ENCODE assay signal across 27 mouse cellular contexts in genomic region chr9:116728093-116728492, GRCm38 (mm10).
DNase-seq lines count a peak whose midpoint lies in the region; ATAC-seq and TF ChIP-seq lines count a peak whose summit lies in the region.
"Had no signal": no experiment of that assay in that cellular context is flagged by ENCODE, and none has a peak within 500 bp of the region (broad histone marks: within the 10 kb centered on the region; RNA-seq: fewer than 3 reads in every experiment).

No protein-coding gene starts in this region.

- DNase-seq in heart, adult 11 months, result peak; percentile 2
- no peak for DNase-seq in heart, adult 2 months
- DNase-seq in lung, postnatal 25 days (ENCODE audit: low spot score), result no peak
- DNase-seq in lung, postnatal 0 days (ENCODE audit: low spot score), result peak; percentile 11
- no peak for DNase-seq in lung, adult 2 months
- DNase-seq: adrenal gland, adult 8-10 months; adrenal gland, postnatal 14 days; adrenal gland, postnatal 36 days; B cell, adult 2 months; cerebellum, adult 11-12 months; cerebellum, adult 2 months; cerebellum, adult 9-10 months; cerebellum, postnatal 10 days; cerebellum, postnatal 25 days had no signal

- H3K4me1 ChIP-seq in heart, adult 2 months (ENCODE audit: control insufficient read depth, insufficient read depth, low read length), result no peaks in the 10 kb centered on the region
- H3K4me1 ChIP-seq in lung, embryonic 15.5 days, result peaks cover 10% of the 10 kb centered on the region; the same call in 1 of the 2 replicates
- H3K4me1 ChIP-seq in lung, postnatal 0 days (ENCODE audit: insufficient read depth, low read depth, low read length), result no peaks in the 10 kb centered on the region
- H3K4me1 ChIP-seq in lung, adult 2 months (ENCODE audit: control insufficient read depth, insufficient read depth, low read length), result no peaks in the 10 kb centered on the region
- H3K4me1 ChIP-seq in stomach, embryonic 16.5 days (ENCODE audit: control insufficient read depth, insufficient read depth, low read length), result no peaks in the 10 kb centered on the region
- H3K4me1 ChIP-seq: embryonic facial prominence, embryonic 13.5 days; embryonic facial prominence, embryonic 15.5 days; forebrain, embryonic 10.5 days; forebrain, embryonic 12.5 days had no signal

- no peaks in the 10 kb centered on the region for H3K9me3 ChIP-seq in lung, embryonic 15.5 days
- no peaks in the 10 kb centered on the region for H3K9me3 ChIP-seq in lung, postnatal 0 days (ENCODE audit: low read length)
- H3K9me3 ChIP-seq in stomach, embryonic 16.5 days (replicated peaks; ENCODE audit: control insufficient read depth, low read length), result no peaks in the 10 kb centered on the region
- H3K9me3 ChIP-seq: embryonic facial prominence, embryonic 13.5 days; embryonic facial prominence, embryonic 15.5 days; forebrain, embryonic 10.5 days; forebrain, embryonic 12.5 days had no signal

- no peaks in the 10 kb centered on the region for H3K36me3 ChIP-seq in heart, adult 2 months (ENCODE audit: control insufficient read depth, insufficient read depth, low read length)
- H3K36me3 ChIP-seq in lung, embryonic 15.5 days, result no peaks in the 10 kb centered on the region
- H3K36me3 ChIP-seq in lung, postnatal 0 days (ENCODE audit: insufficient read depth, low read length), result no peaks in the 10 kb centered on the region
- H3K36me3 ChIP-seq in stomach, embryonic 16.5 days (ENCODE audit: control insufficient read depth, insufficient read depth, low read length), result no peaks in the 10 kb centered on the region
- H3K36me3 ChIP-seq: embryonic facial prominence, embryonic 13.5 days; embryonic facial prominence, embryonic 15.5 days; forebrain, embryonic 10.5 days; forebrain, embryonic 12.5 days; G1E had no signal

- no peak for TF ChIP-seq CTCF in heart, adult 2 months (IDR thresholded peaks at IDR 0.05)
- no peak for TF ChIP-seq CTCF in lung, postnatal 0 days (IDR thresholded peaks at IDR 0.05)
- no peak for TF ChIP-seq CTCF in lung, adult 2 months (IDR thresholded peaks at IDR 0.05; ENCODE audit: insufficient read depth, low read length)

- no peaks in the 10 kb centered on the region for H3K79me2 ChIP-seq in heart, adult 2 months (replicated peaks; ENCODE audit: control insufficient read depth, insufficient read depth, low read length)

- no peak overlapping the region for H3K4me3 ChIP-seq in heart, adult 2 months
- H3K4me3 ChIP-seq in lung, embryonic 15.5 days, result no peak overlapping the region
- no peak overlapping the region for H3K4me3 ChIP-seq in lung, postnatal 0 days (ENCODE audit: low read depth, low read length)
- no peak overlapping the region for H3K4me3 ChIP-seq in lung, adult 2 months (replicated peaks; ENCODE audit: extremely low read depth, low read depth, low read length)
- H3K4me3 ChIP-seq in stomach, embryonic 16.5 days (replicated peaks; ENCODE audit: low read length), result no peak overlapping the region
- H3K4me3 ChIP-seq: embryonic facial prominence, embryonic 13.5 days; embryonic facial prominence, embryonic 15.5 days; erythroblast, embryonic 14.5 days; forebrain, embryonic 10.5 days; forebrain, embryonic 12.5 days had no signal

- no peak overlapping the region for H3K4me2 ChIP-seq in lung, embryonic 15.5 days
- H3K4me2 ChIP-seq in lung, postnatal 0 days (replicated peaks; ENCODE audit: low read depth, low read length), result no peak overlapping the region
- no peak overlapping the region for H3K4me2 ChIP-seq in stomach, embryonic 16.5 days (ENCODE audit: low read depth, low read length)
- H3K4me2 ChIP-seq: embryonic facial prominence, embryonic 13.5 days; embryonic facial prominence, embryonic 15.5 days; forebrain, embryonic 12.5 days had no signal

- H3K9ac ChIP-seq in heart, adult 2 months (ENCODE audit: low read depth, low read length), result no peak overlapping the region
- no peak overlapping the region for H3K9ac ChIP-seq in lung, embryonic 15.5 days
- H3K9ac ChIP-seq in lung, postnatal 0 days (replicated peaks; ENCODE audit: low read depth), result no peak overlapping the region
- no peak overlapping the region for H3K9ac ChIP-seq in stomach, embryonic 16.5 days (ENCODE audit: low read length)
- H3K9ac ChIP-seq: embryonic facial prominence, embryonic 13.5 days; embryonic facial prominence, embryonic 15.5 days; forebrain, embryonic 12.5 days had no signal

- 80% methylated on average over 3 of the region's 3 CpGs for WGBS in heart, adult 2 months
- WGBS in lung, embryonic 15.5 days, result 35% methylated on average over 3 of the region's 3 CpGs
- WGBS in lung, postnatal 0 days, result 50% methylated on average over 3 of the region's 3 CpGs
- 63% methylated on average over 3 of the region's 3 CpGs for WGBS in lung, adult 2 months
- WGBS in stomach, embryonic 16.5 days, result 59% methylated on average over 3 of the region's 3 CpGs

- TF ChIP-seq EP300 in heart, adult 2 months (IDR thresholded peaks at IDR 0.05; ENCODE audit: insufficient read depth, low read depth, low read length), result no peak
- TF ChIP-seq EP300 in lung, postnatal 0 days (IDR thresholded peaks at IDR 0.05), result no peak

- TF ChIP-seq POLR2A in heart, adult 2 months (IDR thresholded peaks at IDR 0.05; ENCODE audit: insufficient read depth, low read depth, low read length), result no peak
- no peak for TF ChIP-seq POLR2A in lung, adult 2 months (IDR thresholded peaks at IDR 0.05; ENCODE audit: borderline replicate concordance, extremely low read depth, low read depth, low read length)

- no peaks in the 10 kb centered on the region for H3K27me3 ChIP-seq in heart, adult 2 months (ENCODE audit: control insufficient read depth, insufficient read depth, low read length)
- H3K27me3 ChIP-seq in lung, embryonic 15.5 days, result no peaks in the 10 kb centered on the region
- H3K27me3 ChIP-seq in lung, postnatal 0 days (replicated peaks; ENCODE audit: insufficient read depth, low read length), result no peaks in the 10 kb centered on the region
- H3K27me3 ChIP-seq in stomach, embryonic 16.5 days (ENCODE audit: control insufficient read depth, insufficient read depth, low read length), result no peaks in the 10 kb centered on the region
- H3K27me3 ChIP-seq: CH12.LX; embryonic facial prominence, embryonic 13.5 days; embryonic facial prominence, embryonic 15.5 days; forebrain, embryonic 12.5 days; Patski had no signal

- ATAC-seq in lung, embryonic 15.5 days (ENCODE audit: borderline replicate concordance, extremely low read depth, low FRiP score, low TSS enrichment), result peak; percentile 68; the same call in 1 of the 2 replicates
- no peak for ATAC-seq in lung, postnatal 0 days
- ATAC-seq in stomach, embryonic 16.5 days (ENCODE audit: insufficient read depth, low FRiP score), result no peak
- ATAC-seq: activated CD4-positive, CD25-positive, alpha-beta regulatory T cell, adult 4 months; CD4-positive, CD25-positive, alpha-beta regulatory T cell, adult 4 months; forebrain, embryonic 14.5 days; Patski had no signal

- H3K27ac ChIP-seq in heart, adult 2 months, result no peak overlapping the region
- H3K27ac ChIP-seq in lung, embryonic 15.5 days, result peak overlapping the region; percentile 77
- H3K27ac ChIP-seq in lung, postnatal 0 days (ENCODE audit: low read length), result no peak overlapping the region
- H3K27ac ChIP-seq in stomach, embryonic 16.5 days (ENCODE audit: low read length), result peak overlapping the region; percentile 44; the same call in 1 of the 2 replicates
- H3K27ac ChIP-seq: embryonic facial prominence, embryonic 13.5 days; embryonic facial prominence, embryonic 15.5 days; forebrain, embryonic 10.5 days; forebrain, embryonic 12.5 days had no signal

- intact Hi-C loops in heart, adult 2 months (cut with DNase I), result no loop called here

Comparison
In these comparisons a context has a peak if more than half of its experiments do, and no peak if none do; other contexts are left out.
1. DNase-seq: peak in heart, adult 11 months (single experiment) and lung, postnatal 0 days (single experiment); none in heart, adult 2 months (0 of 2), lung, postnatal 25 days (single experiment) and lung, adult 2 months (single experiment).
2. H3K27ac ChIP-seq: peak in lung, embryonic 15.5 days (single experiment) and stomach, embryonic 16.5 days (single experiment); none in heart, adult 2 months (single experiment) and lung, postnatal 0 days (single experiment).